Mouse (Mus musculus): Measurements from ENCODE around the gene Ormdl3. TPM values are rescaled to one million over a fixed set of nuclear protein-coding genes. Genes with fewer than 3 reads are reported as not detected.
A peak's percentile ranks its signal among the peaks of the same experiment; 100 is the strongest.
"Not testable (repeated sequence)": the region's sequence is repeated elsewhere in the genome, so short reads cannot be mapped to it uniquely, and the experiment has no call there.

Gene Ormdl3
- total RNA-seq (2021): 10 to 100 TPM; 44.6 to 49.4 TPM
- long read RNA-seq, experiment 1, transcript Ormdl3-201 (4 exons, 2,184 nt): major isoform, 32 of 36 reads
- long read RNA-seq, experiment 1, partial matches to known transcripts: 1 of 36 reads
- long read RNA-seq, experiment 1, other reads (novel, unspliced or antisense): 3 of 36 reads
- long read RNA-seq, experiment 2, transcript Ormdl3-201 (4 exons, 2,184 nt): major isoform, 20 of 23 reads
- long read RNA-seq, experiment 2, partial matches to known transcripts: 0 of 23 reads
- long read RNA-seq, experiment 2, other reads (novel, unspliced or antisense): 3 of 23 reads

- DNase-seq (ENCODE audit: low spot score in 2 of 2): peak; percentile 97 to 98
- intact Hi-C loops (cut with DNase I): no loop called here
Measured at GRCm38 (mm10) chr11:98586892-98587563, at the start of gene Ormdl3. Ormdl3 (minus strand) TSS chr11:98587368.

- intact Hi-C loops (cut with DNase I); DNase-seq (ENCODE audit: low spot score in 2 of 2): not testable (repeated sequence)
Measured at GRCm38 (mm10) chr11:98635312-98635970, 48.3 kb upstream of the Ormdl3 start.

GRCm38 (mm10) chr11:98630646-98631045 is 43.5 kb upstream of the Ormdl3 start:
- DNase-seq (ENCODE audit: low spot score in 2 of 2): no peak
- intact Hi-C loops (cut with DNase I): no loop called here

GRCm38 (mm10) chr11:98628706-98629105 is 41.5 kb upstream of the Ormdl3 start:
- DNase-seq (ENCODE audit: low spot score in 2 of 2): peak in 1 of 2 experiments; percentile 22

GRCm38 (mm10) chr11:98625611-98626410 is 38.6 kb upstream of the Ormdl3 start, which contains the start of the genes Gm12355 and Gsdma3:
Gm12355 (minus strand) TSS chr11:98625661.
Gsdma3 (plus strand) TSS chr11:98626360.
- DNase-seq (ENCODE audit: low spot score in 2 of 2): no peak
- intact Hi-C loops (cut with DNase I): no loop called here

More at GRCm38 (mm10) chr11:98628706-98629105, 41.5 kb upstream of the Ormdl3 start:
- intact Hi-C loops (cut with DNase I): no loop called here

- intact Hi-C loops (cut with DNase I); DNase-seq (ENCODE audit: low spot score in 2 of 2): not testable (repeated sequence)
Measured at GRCm38 (mm10) chr11:98624381-98624780, 37.2 kb upstream of the Ormdl3 start.

GRCm38 (mm10) chr11:98623981-98624380 is 36.8 kb upstream of the Ormdl3 start:
- DNase-seq (ENCODE audit: low spot score in 2 of 2); intact Hi-C loops (cut with DNase I): not testable (repeated sequence)

GRCm38 (mm10) chr11:98620791-98621190 is 33.6 kb upstream of the Ormdl3 start:
- no peak for DNase-seq (ENCODE audit: low spot score in 2 of 2)
- intact Hi-C loops (cut with DNase I): no loop called here

GRCm38 (mm10) chr11:98606763-98607162 is 19.6 kb upstream of the Ormdl3 start:
- DNase-seq (ENCODE audit: low spot score in 2 of 2): peak; percentile 44 to 82
- intact Hi-C loops (cut with DNase I): loop anchor here (5.0 kb wide), 2 partner anchors 36 to 51 kb away; no protein-coding TSS in a partner anchor

- DNase-seq (ENCODE audit: low spot score in 2 of 2): not testable (repeated sequence)
- intact Hi-C loops (cut with DNase I): loop anchor here (5.0 kb wide), 2 partner anchors 37 to 52 kb away; no protein-coding TSS in a partner anchor
Measured at GRCm38 (mm10) chr11:98604911-98605310, 17.7 kb upstream of the Ormdl3 start.

- intact Hi-C loops (cut with DNase I): no loop called here
- no peak for DNase-seq (ENCODE audit: low spot score in 2 of 2)
Measured at GRCm38 (mm10) chr11:98603953-98604352, 16.8 kb upstream of the Ormdl3 start.

GRCm38 (mm10) chr11:98602090-98602690 is 15.0 kb upstream of the Ormdl3 start:
- no peak for DNase-seq (ENCODE audit: low spot score in 2 of 2)
- intact Hi-C loops (cut with DNase I): no loop called here

- intact Hi-C loops (cut with DNase I): no loop called here
- no peak for DNase-seq (ENCODE audit: low spot score in 2 of 2)
Measured at GRCm38 (mm10) chr11:98599291-98599690, 12.1 kb upstream of the Ormdl3 start.

GRCm38 (mm10) chr11:98598851-98599290 is 11.7 kb upstream of the Ormdl3 start:
- no peak for DNase-seq (ENCODE audit: low spot score in 2 of 2)
- intact Hi-C loops (cut with DNase I): no loop called here

GRCm38 (mm10) chr11:98597991-98598390 is 10.8 kb upstream of the Ormdl3 start, which contains the start of gene Lrrc3c:
Lrrc3c (plus strand) TSS chr11:98598291.
- intact Hi-C loops (cut with DNase I): no loop called here
- no peak for DNase-seq (ENCODE audit: low spot score in 2 of 2)

GRCm38 (mm10) chr11:98597363-98597762 is 10.2 kb upstream of the Ormdl3 start:
- intact Hi-C loops (cut with DNase I): no loop called here
- DNase-seq (ENCODE audit: low spot score in 2 of 2): peak in 1 of 2 experiments; percentile 55

GRCm38 (mm10) chr11:98595955-98596354 is 8.8 kb upstream of the Ormdl3 start:
- intact Hi-C loops (cut with DNase I): no loop called here
- DNase-seq (ENCODE audit: low spot score in 2 of 2): no peak

GRCm38 (mm10) chr11:98595473-98595872 is 8.3 kb upstream of the Ormdl3 start:
- DNase-seq (ENCODE audit: low spot score in 2 of 2): no peak
- intact Hi-C loops (cut with DNase I): no loop called here

GRCm38 (mm10) chr11:98595021-98595420 is 7.9 kb upstream of the Ormdl3 start:
- intact Hi-C loops (cut with DNase I): no loop called here

More at GRCm38 (mm10) chr11:98595021-98595420, 7.9 kb upstream of the Ormdl3 start:
- DNase-seq (ENCODE audit: low spot score in 2 of 2): no peak
